ENCODE assay signal across 10 mouse cellular contexts in the genomic region with DNA sequence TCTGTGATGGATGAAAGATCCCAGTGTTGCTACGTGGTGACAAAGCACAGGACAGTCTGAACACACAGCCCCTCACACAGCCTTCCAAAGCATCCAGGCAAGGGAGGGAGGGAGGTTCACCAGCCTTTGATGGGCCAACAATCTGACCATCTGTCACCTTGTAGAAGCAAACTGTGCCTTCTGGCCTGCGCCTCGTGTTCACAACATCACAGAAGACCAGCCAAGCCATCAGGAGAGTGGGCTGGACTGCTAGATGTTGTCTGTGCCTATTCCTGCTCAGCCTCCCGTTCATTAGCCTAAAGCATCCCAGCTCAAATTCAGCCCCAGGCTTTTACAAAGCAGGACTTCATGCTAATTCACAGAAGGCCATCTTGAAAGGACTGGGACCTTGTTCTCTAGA. TPM values are rescaled to one million over a fixed set of nuclear protein-coding genes. Genes with fewer than 3 reads are reported as not detected.
DNase-seq lines count a peak whose midpoint lies in the region; TF ChIP-seq lines count a peak whose summit lies in the region.
"Had no signal": no experiment of that assay in that cellular context is flagged by ENCODE, and none has a peak within 500 bp of the region (broad histone marks: within the 10 kb centered on the region; RNA-seq: fewer than 3 reads in every experiment).

No protein-coding gene starts in this region.

- peak; percentile 19 for DNase-seq in brain, embryonic 14.5 days (ENCODE audit: low read depth)
- peak; percentile 78 for DNase-seq in cerebellum, adult 11 months
- peak; percentile 85 for DNase-seq in layer of hippocampus, adult 11-12 months (ENCODE audit: low spot score)
- DNase-seq in left cerebral cortex, postnatal 14 days (ENCODE audit: low spot score in 2 of 2): peak; percentile 26 to 36
- DNase-seq in heart, postnatal 14 days: no peak
- DNase-seq in kidney, postnatal 10 days: no peak
- no peak for DNase-seq in yolk sac, embryonic 10.5 days (ENCODE audit: low spot score)
- DNase-seq: adrenal gland, postnatal 10 days; kidney, postnatal 25 days; liver had no signal

- no peak for TF ChIP-seq POLR2A in brain, embryonic 14.5 days (IDR thresholded peaks at IDR 0.05; ENCODE audit: borderline replicate concordance, extremely low read depth, insufficient read depth, insufficient read length, poor library complexity, severe bottlenecking)

- no peak for TF ChIP-seq CTCF in brain, embryonic 14.5 days (IDR thresholded peaks at IDR 0.05; ENCODE audit: borderline replicate concordance, extremely low read depth, insufficient read depth, insufficient read length)

- intact Hi-C loops in left cerebral cortex, postnatal 14 days (cut with DNase I): no loop called here
- intact Hi-C loops in heart, postnatal 14 days (cut with DNase I): no loop called here

RNA-seq across cellular contexts. Expression of a gene that starts 27.5 kb away (rescaled TPM):
- 11.9 and 19.5 TPM in 2 replicates for polyA plus RNA-seq in brain, embryonic 14.5 days (2012; rRNA removed)
- total RNA-seq in left cerebral cortex, postnatal 14 days (2021): 10 to 100 TPM; 78.2 to 80.3 TPM
- total RNA-seq in heart, postnatal 14 days (2021): 1 to 10 TPM; 3.9 to 4.2 TPM

Comparison
In these comparisons a context has a peak if more than half of its experiments do, and no peak if none do; other contexts are left out.
1. DNase-seq: peak in brain, embryonic 14.5 days (single experiment), cerebellum, adult 11 months (single experiment), layer of hippocampus, adult 11-12 months (single experiment) and left cerebral cortex, postnatal 14 days (2 of 2); none in heart, postnatal 14 days (0 of 2), kidney, postnatal 10 days (single experiment) and yolk sac, embryonic 10.5 days (single experiment).
2. RNA of a gene that starts 27.5 kb away (total RNA-seq): 78.2 to 80.3 TPM in left cerebral cortex, postnatal 14 days; 3.9 to 4.2 TPM in heart, postnatal 14 days; every median in the first group is over 10 times any median in the second.